Mouse (Mus musculus) liver, postnatal 0 days (tissue): ENCODE measurements around the gene Pinlyp. TPM values are rescaled to one million over a fixed set of nuclear protein-coding genes. Genes with fewer than 3 reads are reported as not detected.
A peak's percentile ranks its signal among the peaks of the same experiment; 100 is the strongest.
"Not testable (repeated sequence)": the region's sequence is repeated elsewhere in the genome, so short reads cannot be mapped to it uniquely, and the experiment has no call there.

Source experiments
- ATAC-seq: fragments of 200-750 bp; cut with Nextera tagmentation; 2 replicates; pipeline ENCODE4 v1.8.0; 2017; ENCODE audit warnings: mild to moderate bottlenecking, moderate library complexity
- DNase-seq: peaks from one replicate; pipeline ENCODE4 v3.0.0-alpha.2; 2016
- H3K27ac ChIP-seq: fragments of 300-500 bp; sonication (generic); 2 replicates; pipeline ENCODE4 v1.5.1; 2014; ENCODE audit warnings: antibody characterized with exemption, moderate library complexity, mild to moderate bottlenecking, low read depth
- H3K27me3 ChIP-seq: fragments of 300-500 bp; sonication (generic); 2 replicates; pipeline ENCODE4 v1.6.1; 2014; ENCODE audit warnings: low read length, control low read depth, mixed read lengths; ENCODE audit not compliant: insufficient read depth
- H3K36me3 ChIP-seq: fragments of 300-500 bp; sonication (generic); replicated peaks from 2 replicates; pipeline ENCODE4 v1.6.1; 2014; ENCODE audit warnings: mild to moderate bottlenecking, control low read depth, low read length, moderate library complexity, mixed read lengths; ENCODE audit not compliant: insufficient read depth
- H3K4me1 ChIP-seq: fragments of 300-500 bp; sonication (generic); 2 replicates; pipeline ENCODE4 v1.6.1; 2014; ENCODE audit warnings: antibody characterized with exemption, mild to moderate bottlenecking, control low read depth; ENCODE audit not compliant: insufficient read depth
- H3K4me2 ChIP-seq: fragments of 300-500 bp; sonication (generic); 2 replicates; pipeline ENCODE4 v1.6.1; 2014; ENCODE audit warnings: low read depth, mild to moderate bottlenecking, low read length, moderate library complexity, mixed read lengths
- H3K4me3 ChIP-seq: fragments of 300-500 bp; sonication (generic); 2 replicates; pipeline ENCODE4 v1.5.1; 2014; ENCODE audit warnings: low read depth, low read length
- H3K9ac ChIP-seq: fragments of 300-500 bp; sonication (generic); replicated peaks from 2 replicates; pipeline ENCODE4 v1.6.1; 2014; ENCODE audit warnings: mild to moderate bottlenecking, moderate library complexity
- H3K9me3 ChIP-seq: fragments of 300-500 bp; sonication (generic); 2 replicates; pipeline ENCODE4 v1.6.1; 2016; ENCODE audit warnings: mild to moderate bottlenecking, control low read depth, low read length, mixed read lengths
- CTCF ChIP-seq: sonication (generic); IDR thresholded peaks from 2 replicates; pipeline ENCODE4 v1.5.1; 2016; ENCODE audit warnings: antibody characterized with exemption, low read depth
- EP300 ChIP-seq: IDR thresholded peaks from 2 replicates; pipeline ENCODE4 v1.6.1; 2016; ENCODE audit warnings: antibody characterized with exemption, low read depth, mild to moderate bottlenecking
- WGBS: fragments of 180-500 bp; shearing (Covaris S2); extraction: QIAGEN DNeasy Blood & Tissue Kit; methylation state at CpG from one replicate; pipeline ENCODE4 v1.1.7; 2014; ENCODE audit not compliant: insufficient replicate concordance; 5-methylcytosine and 5-hydroxymethylcytosine counted together
- polyA plus RNA-seq: library from polyadenylated mRNA; unstranded; fragments of >200 nt; fragmentation: Nextera tagmentation; extraction: Ambion mirVana; gene quantifications from 2 replicates; pipeline ENCODE4 v1.2.1, GENCODE M21; 2015

The Pinlyp gene
- polyA plus RNA-seq, 1 experiment from 2014 or later = not detected

GRCm38 (mm10) chr7:24522805-24523204 is 23.1 kb downstream of the Pinlyp start:
- no peak for TF ChIP-seq EP300
- H3K9ac ChIP-seq = no peak overlapping the region
- DNase-seq = no peak

GRCm38 (mm10) chr7:24520054-24520453 is 25.9 kb downstream of the Pinlyp start:
- H3K9me3 ChIP-seq, H3K9ac ChIP-seq, H3K4me1 ChIP-seq, H3K36me3 ChIP-seq, H3K27ac ChIP-seq, DNase-seq, H3K27me3 ChIP-seq, ATAC-seq, H3K4me3 ChIP-seq, H3K4me2 ChIP-seq: not testable (repeated sequence)
- 82% methylated on average over 10 of the region's 10 CpGs for WGBS

More at GRCm38 (mm10) chr7:24522805-24523204, 23.1 kb downstream of the Pinlyp start:
- ATAC-seq = no peak
- Histone ChIP-seq H3K4me1 (no peaks in the 10 kb centered on the region), H3K36me3 (no peaks in the 10 kb centered on the region), H3K9me3 (no peaks in the 10 kb centered on the region), H3K4me3 (no peak overlapping the region), H3K4me2 (no peak overlapping the region), H3K27me3 (no peaks in the 10 kb centered on the region), H3K27ac (no peak overlapping the region)
- 50% methylated on average over 5 of the region's 5 CpGs for WGBS

DNA sequence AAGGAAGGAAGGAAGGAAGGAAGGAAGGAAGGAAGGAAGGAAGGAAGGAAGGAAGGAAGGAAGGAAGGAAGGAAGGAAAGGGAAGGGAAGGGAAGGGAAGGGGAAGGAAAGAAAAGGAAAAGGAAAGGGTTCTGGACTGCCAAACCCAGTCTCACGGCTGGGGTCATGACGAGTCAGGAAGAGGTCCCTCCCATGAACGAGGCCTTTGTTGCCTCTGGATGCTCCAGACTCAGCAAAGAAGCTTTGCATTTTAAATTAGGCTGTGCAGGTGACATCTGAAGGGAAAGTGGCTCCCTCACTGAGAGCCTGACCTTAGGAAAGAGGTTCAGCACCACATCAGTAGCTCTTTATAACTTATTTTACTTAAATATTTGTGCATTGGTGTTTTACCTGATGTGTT is 26.8 kb downstream of the Pinlyp start:
- no peaks in the 10 kb centered on the region for H3K4me1 ChIP-seq
- H3K9me3 ChIP-seq = no peaks in the 10 kb centered on the region
- TF ChIP-seq CTCF (no peak), EP300 (no peak)
- H3K27me3 ChIP-seq = no peaks in the 10 kb centered on the region
- no peaks in the 10 kb centered on the region; the same call in 1 of the 2 replicates for H3K36me3 ChIP-seq
- ATAC-seq (no peak), DNase-seq (no peak)
- no peak overlapping the region for H3K4me2 ChIP-seq
- H3K27ac ChIP-seq = no peak overlapping the region
- no peak overlapping the region for H3K4me3 ChIP-seq
- WGBS = 54% methylated on average over 3 of the region's 3 CpGs
- no peak overlapping the region for H3K9ac ChIP-seq

DNA sequence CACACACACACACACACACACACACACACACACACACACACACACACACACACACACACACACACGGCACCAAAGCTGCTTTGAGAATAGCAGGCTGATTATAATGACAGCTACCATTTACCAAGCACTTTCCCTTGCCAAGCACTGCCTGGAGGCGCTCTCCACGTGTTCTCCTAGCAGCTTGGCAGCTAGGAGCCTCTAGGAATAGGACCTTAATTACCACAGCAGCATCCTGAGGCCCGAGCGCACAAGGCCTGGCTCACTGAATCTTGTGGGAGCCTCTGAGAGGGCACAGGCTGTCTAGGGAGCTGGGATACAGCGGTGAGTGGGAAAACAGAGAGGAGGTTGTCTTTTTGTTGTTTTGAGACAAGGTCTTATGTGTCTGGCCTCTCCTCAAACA is 28.3 kb downstream of the Pinlyp start:
- Histone ChIP-seq H3K27me3 (no peaks in the 10 kb centered on the region), H3K4me1 (no peaks in the 10 kb centered on the region), H3K4me2 (no peak overlapping the region), H3K27ac (no peak overlapping the region), H3K9ac (no peak overlapping the region), H3K36me3 (no peaks in the 10 kb centered on the region; the same call in 1 of the 2 replicates), H3K9me3 (no peaks in the 10 kb centered on the region), H3K4me3 (no peak overlapping the region)
- DNase-seq (no peak), ATAC-seq (no peak)
- WGBS = 74% methylated on average over 6 of the region's 6 CpGs
- no peak for TF ChIP-seq EP300
- no peak for TF ChIP-seq CTCF

- no peaks in the 10 kb centered on the region; the same call in 1 of the 2 replicates for H3K36me3 ChIP-seq
- no peak overlapping the region for H3K4me2 ChIP-seq
- TF ChIP-seq CTCF = no peak
- no peak for TF ChIP-seq EP300
- ATAC-seq = no peak
- WGBS = 76% methylated on average over 5 of the region's 5 CpGs
- no peak for DNase-seq
- H3K9ac ChIP-seq = no peak overlapping the region
- H3K27ac ChIP-seq = no peak overlapping the region
- no peaks in the 10 kb centered on the region for H3K9me3 ChIP-seq
- H3K4me1 ChIP-seq = no peaks in the 10 kb centered on the region
- H3K4me3 ChIP-seq = no peak overlapping the region
- no peaks in the 10 kb centered on the region for H3K27me3 ChIP-seq
These were observed 28.8 kb downstream of the Pinlyp start for GRCm38 (mm10) chr7:24517077-24517476.

DNA sequence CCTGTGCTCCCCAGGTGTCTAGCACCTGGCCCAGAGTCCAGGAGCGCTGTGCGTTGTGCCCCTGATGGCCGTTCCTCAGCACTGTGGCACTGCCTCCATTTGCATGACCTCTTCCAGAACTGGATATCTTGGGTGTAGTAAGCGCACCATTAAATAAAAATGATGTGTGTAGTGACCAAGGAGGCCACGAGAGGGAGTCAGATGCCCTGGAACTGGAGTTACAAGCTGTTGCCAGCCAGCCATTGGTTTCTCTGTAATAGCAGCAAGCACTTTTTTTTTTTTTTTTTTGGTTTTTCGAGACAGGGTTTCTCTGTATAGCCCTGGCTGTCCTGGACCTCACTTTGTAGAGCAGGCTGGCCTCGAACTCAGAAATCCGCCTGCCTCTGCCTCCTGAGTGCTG is 29.6 kb downstream of the Pinlyp start:
- not testable (repeated sequence) for H3K4me3 ChIP-seq, H3K27me3 ChIP-seq, H3K27ac ChIP-seq, ATAC-seq, H3K4me1 ChIP-seq, H3K36me3 ChIP-seq, H3K9me3 ChIP-seq, H3K4me2 ChIP-seq, H3K9ac ChIP-seq, DNase-seq
- 69% methylated on average over 8 of the region's 8 CpGs for WGBS
- peak; percentile 43 for TF ChIP-seq CTCF

- 86% methylated on average over 7 of the region's 7 CpGs for WGBS
These were observed 33.6 kb downstream of the Pinlyp start, which contains the start of gene AC161166.1 for GRCm38 (mm10) chr7:24512355-24512754. Gene AC161166.1, minus strand, starts transcription at chr7:24512455.

More at GRCm38 (mm10) chr7:24512355-24512754, 33.6 kb downstream of the Pinlyp start, which contains the start of gene AC161166.1:
- H3K9me3 ChIP-seq = no peaks in the 10 kb centered on the region
- H3K4me3 ChIP-seq = no peak within 1 kb of the TSS
- no peaks in the 10 kb centered on the region for H3K4me1 ChIP-seq
- H3K36me3 ChIP-seq = no peaks in the 10 kb centered on the region; the same call in 1 of the 2 replicates
- no peak for TF ChIP-seq EP300
- TF ChIP-seq CTCF = no peak
- DNase-seq (no peak), ATAC-seq (no peak)
- H3K4me2 ChIP-seq = no peak within 1 kb of the TSS
- H3K27me3 ChIP-seq = no peaks in the 10 kb centered on the region
- H3K27ac ChIP-seq = no peak within 1 kb of the TSS
- no peak within 1 kb of the TSS for H3K9ac ChIP-seq
